Mouse (Mus musculus) ES-Bruce4 (cell line): ENCODE measurements around the gene Hist1h2ai.

Source experiments
- EP300 ChIP-seq: IDR thresholded peaks from 2 replicates; pipeline ENCODE4 v1.6.1; 2011; ENCODE audit warnings: low read depth, low read length; ENCODE audit not compliant: insufficient read depth
- POLR2A ChIP-seq: IDR thresholded peaks from one replicate; pipeline ENCODE4 v1.8.1; 2011; ENCODE audit warnings: low read length; ENCODE audit not compliant: insufficient read depth

GRCm38 (mm10) chr13:21734906-21735767 lies 18.9 kb downstream of the Hist1h2ai start, which contains the start of gene Hist1h4j:
- TF ChIP-seq POLR2A (peak; percentile 91), EP300 (peak; percentile 82; the same call in 1 of the 2 replicates)
